Mouse (Mus musculus) adrenal gland, postnatal 10 days (tissue): Measurements from ENCODE around the gene Kmt5b. TPM values are rescaled to one million over a fixed set of nuclear protein-coding genes. Genes with fewer than 3 reads are reported as not detected.

Source experiments
- DNase-seq: peaks from one replicate; pipeline ENCODE4 v3.0.0; 2021; ENCODE audit warnings: mixed read lengths
- total RNA-seq, 2 experiments: library from RNA; stranded (reverse); gene quantifications; 2 replicates each; pipeline ENCODE4 v1.2.3; 2021

Gene Kmt5b
- total RNA-seq, 2 experiments from 2014 or later, result 42.2 to 55.8 TPM

DNA sequence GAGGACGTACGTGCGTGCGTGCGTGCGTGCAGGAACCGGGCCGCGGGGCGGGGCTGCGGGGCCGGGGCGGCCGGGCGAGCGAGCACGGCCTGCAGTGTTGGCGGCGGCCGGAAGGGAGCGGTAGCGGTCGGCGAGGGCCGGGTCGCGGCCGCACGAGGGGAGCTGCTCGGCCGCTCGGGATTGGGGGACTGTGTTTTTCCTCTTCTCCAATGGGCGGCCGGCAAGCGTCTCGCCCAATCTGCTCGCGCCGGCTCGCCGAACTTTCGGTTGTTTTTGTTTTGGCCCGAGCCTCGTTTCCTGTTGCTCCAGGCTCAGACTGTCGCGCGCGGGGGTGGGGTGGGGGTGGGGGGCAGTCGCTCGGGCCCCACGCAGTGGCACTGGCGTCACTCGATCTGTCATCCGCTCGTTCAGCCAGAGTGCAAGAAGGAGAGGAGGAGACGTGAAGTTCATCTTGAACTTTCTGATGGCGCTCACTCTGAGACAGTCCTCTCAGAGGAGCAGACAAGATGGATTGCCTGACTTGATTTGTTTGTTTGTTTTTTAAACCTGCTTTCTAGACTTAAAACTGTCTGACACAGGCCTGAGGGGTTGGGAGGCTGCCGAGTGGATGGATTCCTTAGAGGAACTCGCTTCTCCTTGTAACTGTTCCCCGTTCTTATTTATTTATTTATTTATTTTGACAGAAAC is 1.6 kb downstream of the Kmt5b start:
- peak; percentile 97 for DNase-seq

DNA sequence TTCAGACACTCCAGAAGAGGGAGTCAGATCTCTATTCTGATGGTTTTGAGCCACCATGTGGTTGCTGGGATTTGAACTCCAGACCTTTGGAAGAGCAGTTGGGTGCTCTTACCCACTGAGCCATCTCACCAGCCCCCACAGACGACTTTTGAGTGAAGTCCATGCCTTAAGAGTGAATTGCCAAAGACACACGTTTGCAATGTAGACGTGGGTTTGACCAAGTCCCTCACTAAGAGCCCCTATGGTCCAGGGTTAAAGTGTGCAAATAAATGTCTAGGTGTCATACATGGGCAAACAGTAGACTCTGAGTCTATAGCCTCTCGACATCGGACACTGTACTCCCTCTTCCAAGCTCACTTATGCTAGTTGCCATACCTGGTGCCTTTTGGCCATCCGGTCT is 2.3 kb downstream of the Kmt5b start:
- no peak for DNase-seq

DNA sequence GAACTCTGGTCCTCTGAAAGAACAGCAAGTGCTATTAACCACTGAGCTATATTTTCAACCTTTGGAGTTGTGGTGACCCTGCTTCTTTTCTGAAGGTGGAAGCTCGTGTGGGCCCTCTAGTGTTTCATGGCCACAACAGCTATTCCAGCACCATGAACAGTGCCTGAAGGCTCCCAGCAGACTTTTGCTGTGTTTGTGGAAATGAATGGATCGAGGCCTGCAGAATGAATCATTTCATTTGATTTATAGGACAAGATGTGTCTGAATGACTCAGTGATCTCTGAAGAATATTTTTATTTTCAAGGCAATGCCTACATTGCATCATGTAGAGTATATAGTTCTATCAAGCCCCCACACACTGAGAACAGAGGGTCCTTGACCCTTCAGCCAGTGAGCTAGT is 6.9 kb downstream of the Kmt5b start:
- peak; percentile 54 for DNase-seq

DNA sequence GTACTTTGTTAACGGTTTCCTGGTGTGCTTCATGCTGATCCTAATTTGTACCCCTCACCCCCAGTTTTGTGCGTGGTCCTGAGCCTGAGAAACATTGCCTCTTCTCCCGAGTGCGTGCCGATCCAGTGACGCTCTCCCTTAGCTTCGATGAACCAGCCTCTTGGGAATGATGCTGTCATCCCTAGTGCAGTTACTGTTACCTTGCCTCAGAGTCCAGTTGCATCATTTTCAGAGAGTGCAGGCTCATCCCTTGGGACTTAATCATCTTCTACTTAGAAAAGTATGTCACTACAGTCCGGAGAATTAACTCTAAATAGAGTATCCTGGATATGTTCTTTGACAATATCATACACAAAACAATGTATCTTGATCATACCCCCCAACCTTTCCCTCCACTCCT is 11.5 kb downstream of the Kmt5b start:
- no peak for DNase-seq

- DNase-seq, result no peak
These were observed 22.9 kb downstream of the Kmt5b start for GRCm38 (mm10) chr19:3790077-3790476.

GRCm38 (mm10) chr19:3805526-3805925 is 38.3 kb downstream of the Kmt5b start:
- DNase-seq, result no peak

GRCm38 (mm10) chr19:3810536-3811233 is 43.5 kb downstream of the Kmt5b start:
- DNase-seq, result no peak

GRCm38 (mm10) chr19:3814461-3814860 is 47.2 kb downstream of the Kmt5b start:
- DNase-seq, result peak; percentile 71

DNA sequence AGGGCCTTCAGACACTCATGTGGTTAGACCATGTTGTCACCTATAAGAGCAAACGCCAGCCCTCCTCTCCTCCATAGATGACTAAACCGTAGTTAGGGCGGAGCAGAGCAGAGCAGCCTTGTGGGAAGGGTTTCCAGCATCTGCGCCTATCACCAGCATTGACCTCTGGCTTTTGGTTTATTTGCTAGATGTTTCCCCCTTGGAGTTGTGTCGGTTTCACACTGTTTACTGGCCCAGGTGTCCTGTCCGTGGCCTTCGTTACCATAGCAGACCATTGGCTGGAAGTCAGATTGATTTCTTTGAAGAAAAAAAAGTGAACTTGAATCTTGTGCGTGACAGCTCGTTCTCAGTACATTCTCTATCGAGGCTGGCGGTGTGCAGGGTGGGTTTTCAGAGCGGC is 48.6 kb downstream of the Kmt5b start:
- DNase-seq, result no peak

DNA sequence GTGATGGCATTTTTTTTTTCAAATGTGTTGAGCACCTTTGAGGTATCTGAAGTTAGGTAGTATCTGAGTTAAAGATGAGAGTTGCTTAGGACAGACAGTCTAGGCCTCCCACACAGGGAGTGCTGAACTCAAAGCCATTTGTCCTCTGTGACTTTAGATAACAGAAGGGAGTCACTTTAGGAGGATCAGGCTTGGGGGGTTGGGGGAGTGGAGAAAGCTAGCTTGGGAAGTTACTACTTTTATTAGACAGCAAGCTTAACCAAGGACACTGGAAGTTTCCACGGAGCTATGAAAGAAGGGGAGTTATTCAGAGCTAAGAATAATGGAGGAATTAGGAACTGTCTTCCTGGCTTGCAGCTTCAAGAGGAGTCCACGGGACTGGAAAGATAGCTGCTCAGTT is 51.9 kb downstream of the Kmt5b start:
- no peak for DNase-seq

GRCm38 (mm10) chr19:3819899-3820444 is 52.8 kb downstream of the Kmt5b start:
- DNase-seq, result no peak

DNA sequence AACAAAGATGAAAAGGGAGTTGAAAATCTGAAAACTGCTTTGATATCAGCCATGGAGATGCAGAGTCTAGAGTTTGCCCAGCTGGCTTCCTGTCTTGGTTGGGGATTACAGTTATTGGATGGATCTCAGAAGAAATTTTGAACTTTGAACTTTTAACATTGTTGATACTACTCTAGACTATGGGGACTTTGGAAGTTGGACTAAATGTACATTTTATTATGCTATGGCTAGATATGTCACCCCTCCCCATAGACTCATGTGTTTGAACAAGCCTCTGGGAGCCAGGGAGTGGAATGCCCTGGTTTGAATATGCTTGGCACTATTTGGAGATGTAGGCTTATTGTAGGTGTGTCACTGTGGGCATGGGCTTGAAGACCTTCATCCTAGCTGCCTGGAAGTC is 57.8 kb downstream of the Kmt5b start:
- DNase-seq, result no peak

DNA sequence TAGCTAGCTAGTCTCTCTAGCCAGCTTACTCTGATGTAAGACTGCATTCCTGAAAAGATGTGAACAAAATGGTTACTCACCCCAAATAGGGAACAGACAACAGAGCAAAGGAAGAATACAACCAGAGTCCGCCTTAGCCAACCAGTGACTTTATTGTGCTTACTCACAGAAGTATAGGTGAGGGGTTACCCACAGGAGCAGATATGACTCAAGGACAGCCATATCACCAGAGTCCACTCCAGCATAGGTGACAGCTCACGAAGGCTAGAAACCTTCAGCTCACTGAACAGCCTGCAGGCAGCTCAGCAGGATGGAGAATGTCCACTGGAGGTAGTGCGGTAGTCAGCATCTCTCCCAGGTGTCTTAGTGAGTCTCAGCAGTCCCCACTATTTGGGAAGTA is 62.6 kb downstream of the Kmt5b start:
- DNase-seq, result no peak

DNA sequence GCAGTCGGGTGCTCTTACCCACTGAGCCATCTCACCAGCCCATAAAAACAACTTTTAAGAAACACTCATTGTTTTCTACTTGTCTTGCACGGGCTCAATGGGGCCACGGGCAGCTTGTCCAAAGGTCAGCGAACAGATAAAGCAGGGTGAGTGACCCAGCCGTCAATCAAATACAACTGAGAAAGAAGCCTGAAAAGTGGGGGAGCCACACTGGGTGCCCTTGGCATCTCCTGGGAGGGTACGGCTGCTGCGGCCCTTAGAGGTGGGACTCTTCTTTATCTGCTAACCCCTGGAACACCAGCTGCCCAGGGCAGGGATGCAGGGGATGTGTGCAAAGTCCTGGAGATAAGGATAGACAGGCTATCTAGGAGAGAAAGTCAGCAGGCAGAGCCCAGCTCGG is 64.5 kb downstream of the Kmt5b start:
- no peak for DNase-seq

DNA sequence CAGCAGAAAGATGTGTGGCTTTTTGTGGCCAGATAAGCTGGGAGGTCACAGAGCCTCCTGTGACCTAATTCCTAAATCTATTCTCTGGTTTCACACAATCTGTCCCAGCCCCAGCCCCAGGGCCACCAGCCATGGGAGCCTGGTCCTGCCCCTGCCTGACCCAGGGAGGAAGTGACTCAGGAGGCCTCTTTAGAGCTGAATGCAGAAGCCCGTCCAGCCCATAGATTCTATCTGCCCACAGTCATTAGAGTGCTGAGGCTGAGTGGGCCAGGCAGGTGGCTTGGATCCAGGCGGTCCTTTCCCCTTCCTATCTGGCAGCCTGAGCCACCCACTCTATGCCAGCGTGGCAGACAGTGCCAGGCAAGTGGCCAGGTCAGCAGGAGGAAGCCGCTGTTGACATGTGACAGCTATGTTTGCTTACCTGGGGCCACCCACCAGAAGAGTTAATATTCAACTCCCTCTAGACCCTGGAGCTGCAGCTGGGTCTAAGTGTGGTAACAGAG is 65.7 kb downstream of the Kmt5b start:
- peak; percentile 67 for DNase-seq

DNA sequence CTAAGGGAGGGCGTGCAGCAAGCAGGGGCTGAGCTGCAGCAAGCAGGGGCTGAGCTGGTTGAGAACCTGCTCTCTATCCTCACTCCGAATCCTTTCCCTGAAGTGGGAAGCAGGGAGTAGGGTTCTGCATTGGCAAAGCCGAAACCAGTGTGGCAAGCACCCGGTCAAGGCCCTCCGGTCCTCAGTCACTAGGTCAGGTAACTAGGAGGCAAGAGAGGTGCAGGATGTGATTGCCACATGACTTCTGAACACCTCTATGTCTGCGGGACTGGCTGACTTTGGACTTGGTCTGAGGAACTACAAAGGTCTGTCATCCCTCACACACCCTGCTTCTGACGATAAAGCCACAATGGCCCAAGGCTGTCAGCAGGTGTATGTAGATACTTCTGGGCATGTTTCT is 67.1 kb downstream of the Kmt5b start:
- no peak for DNase-seq

- DNase-seq, result no peak
These were observed 69.6 kb downstream of the Kmt5b start for GRCm38 (mm10) chr19:3836791-3837190.

DNA sequence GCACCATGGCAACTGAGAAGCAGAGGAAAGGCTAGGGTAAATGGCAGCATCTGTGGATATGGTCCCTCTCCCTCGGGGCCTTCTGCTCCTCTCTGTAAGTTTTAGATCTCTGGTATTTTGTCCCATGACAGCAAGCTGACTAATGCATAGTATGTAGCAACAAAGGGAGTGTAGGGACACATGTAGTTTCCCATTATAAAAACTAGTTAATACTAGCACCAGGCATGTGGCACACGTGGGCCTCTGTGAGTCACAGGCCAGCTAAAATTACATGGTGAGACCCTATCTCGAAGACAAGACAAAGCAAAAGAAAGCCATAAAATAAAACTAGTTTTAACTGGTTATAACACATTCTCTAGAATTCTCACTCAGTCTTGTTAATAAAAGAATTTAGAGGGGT is 71.7 kb downstream of the Kmt5b start:
- DNase-seq, result no peak

DNA sequence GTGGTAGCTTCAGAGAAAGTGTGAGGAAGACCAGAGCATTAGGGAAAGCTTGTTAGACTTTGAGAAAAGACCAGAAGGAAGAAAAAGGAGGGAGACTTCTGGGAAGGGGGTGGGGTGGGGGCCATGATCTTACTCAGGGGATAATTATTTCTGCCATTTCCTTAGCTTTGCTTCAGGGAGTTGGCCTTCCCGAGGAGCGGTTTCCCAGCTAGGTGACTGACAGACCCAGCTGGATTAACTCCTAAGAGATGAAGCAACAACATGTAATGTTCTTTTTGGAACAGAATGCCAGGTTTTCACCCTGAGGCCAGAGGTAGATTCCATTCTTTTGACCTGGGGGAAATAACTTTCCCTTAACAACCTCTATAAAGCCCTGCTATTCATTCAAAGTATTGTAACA is 72.5 kb downstream of the Kmt5b start:
- DNase-seq, result no peak

- no peak for DNase-seq
These were observed 73.0 kb downstream of the Kmt5b start for GRCm38 (mm10) chr19:3840214-3840651.

- no peak for DNase-seq
These were observed 73.5 kb downstream of the Kmt5b start for GRCm38 (mm10) chr19:3840685-3841084.

GRCm38 (mm10) chr19:3842359-3843148 is 75.3 kb downstream of the Kmt5b start:
- DNase-seq, result no peak

GRCm38 (mm10) chr19:3843629-3844028 is 76.4 kb downstream of the Kmt5b start:
- DNase-seq, result no peak
